Mouse (Mus musculus): ENCODE data around the gene Ltbp2. TPM values are rescaled to one million over a fixed set of nuclear protein-coding genes. Genes with fewer than 3 reads are reported as not detected.

Gene Ltbp2
- polyA plus RNA-seq, 1 experiment from 2014 or later, result 1.4 TPM

- TF ChIP-seq EP300 (optimal IDR thresholded peaks at IDR 0.05) (no peak), CTCF (IDR thresholded peaks at IDR 0.05; ENCODE audit: low read depth) (no peak)
- no peak overlapping the region for H3K27ac ChIP-seq (replicated peaks)
- H3K4me1 ChIP-seq (replicated peaks; ENCODE audit: control insufficient read depth, insufficient read depth), result peaks cover 3% of the 10 kb centered on the region
- H3K4me2 ChIP-seq (replicated peaks; ENCODE audit: low read depth), result no peak overlapping the region
- no peaks in the 10 kb centered on the region for H3K36me3 ChIP-seq (ENCODE audit: control insufficient read depth, insufficient read depth, low read length)
- 0 out of 2 replicates have a peak, but pooled peaks have one; percentile 7 for ATAC-seq (ENCODE audit: low FRiP score, low TSS enrichment)
- WGBS, result 49% methylated on average over 11 of the region's 11 CpGs
- H3K9me3 ChIP-seq (ENCODE audit: control insufficient read depth, low read length), result no peaks in the 10 kb centered on the region
- no peak overlapping the region for H3K4me3 ChIP-seq (ENCODE audit: low read depth, low read length)
- H3K9ac ChIP-seq (ENCODE audit: low read length), result no peak overlapping the region
- no peaks in the 10 kb centered on the region for H3K27me3 ChIP-seq (ENCODE audit: control insufficient read depth, insufficient read depth, low read length)
- no peak for DNase-seq (ENCODE audit: low spot score)
These were observed 24.8 kb downstream of the Ltbp2 start for GRCm38 (mm10) chr12:84851403-84852040.

DNA sequence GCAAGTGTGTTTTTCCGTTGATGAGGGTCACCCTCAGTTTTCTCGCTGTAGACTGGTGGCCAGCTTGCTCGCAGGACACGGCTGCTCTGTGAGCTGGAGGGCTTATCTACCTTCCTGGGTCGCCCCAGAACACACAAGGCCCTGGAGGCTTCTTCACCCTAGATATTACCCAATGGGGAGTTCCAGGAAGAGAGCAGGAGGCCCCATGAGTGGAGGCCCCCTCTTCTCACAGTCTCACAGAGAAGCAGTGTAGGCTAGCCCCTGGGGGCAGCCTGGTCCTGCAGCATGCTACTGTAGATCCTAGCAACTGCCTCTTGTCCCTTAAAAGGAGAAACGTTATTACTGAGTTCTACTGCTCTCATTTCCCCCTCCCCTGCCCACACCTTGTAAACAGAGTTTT lies 28.4 kb downstream of the Ltbp2 start:
- ATAC-seq (ENCODE audit: low FRiP score, low TSS enrichment), result no peak; the same call in 1 of the 2 replicates
- no peaks in the 10 kb centered on the region for H3K36me3 ChIP-seq (ENCODE audit: control insufficient read depth, insufficient read depth, low read length)
- peaks cover 7% of the 10 kb centered on the region for H3K4me1 ChIP-seq (replicated peaks; ENCODE audit: control insufficient read depth, insufficient read depth)
- no peak overlapping the region for H3K4me3 ChIP-seq (ENCODE audit: low read depth, low read length)
- WGBS, result 39% methylated on average over 6 of the region's 6 CpGs
- no peaks in the 10 kb centered on the region for H3K9me3 ChIP-seq (ENCODE audit: control insufficient read depth, low read length)
- no peak overlapping the region for H3K27ac ChIP-seq (replicated peaks)
- H3K4me2 ChIP-seq (replicated peaks; ENCODE audit: low read depth), result no peak overlapping the region
- DNase-seq (ENCODE audit: low spot score), result no peak
- TF ChIP-seq CTCF (IDR thresholded peaks at IDR 0.05; ENCODE audit: low read depth) (no peak), EP300 (optimal IDR thresholded peaks at IDR 0.05) (no peak)
- no peaks in the 10 kb centered on the region for H3K27me3 ChIP-seq (ENCODE audit: control insufficient read depth, insufficient read depth, low read length)
- H3K9ac ChIP-seq (ENCODE audit: low read length), result no peak overlapping the region

- H3K36me3 ChIP-seq (ENCODE audit: control insufficient read depth, insufficient read depth, low read length), result no peaks in the 10 kb centered on the region
- ATAC-seq (ENCODE audit: low FRiP score, low TSS enrichment) (peak; percentile 44; the same call in 1 of the 2 replicates), DNase-seq (ENCODE audit: low spot score) (peak; percentile 40)
- TF ChIP-seq CTCF (IDR thresholded peaks at IDR 0.05; ENCODE audit: low read depth) (no peak), EP300 (optimal IDR thresholded peaks at IDR 0.05) (no peak)
- no peaks in the 10 kb centered on the region for H3K27me3 ChIP-seq (ENCODE audit: control insufficient read depth, insufficient read depth, low read length)
- H3K4me1 ChIP-seq (replicated peaks; ENCODE audit: control insufficient read depth, insufficient read depth), result peaks cover 7% of the 10 kb centered on the region
- H3K9ac ChIP-seq (ENCODE audit: low read length), result no peak overlapping the region
- no peaks in the 10 kb centered on the region for H3K9me3 ChIP-seq (ENCODE audit: control insufficient read depth, low read length)
- H3K27ac ChIP-seq (replicated peaks), result no peak overlapping the region
- 12% methylated on average over 7 of the region's 7 CpGs for WGBS
- H3K4me3 ChIP-seq (ENCODE audit: low read depth, low read length), result no peak overlapping the region
- H3K4me2 ChIP-seq (replicated peaks; ENCODE audit: low read depth), result no peak overlapping the region
These were observed 28.9 kb downstream of the Ltbp2 start for GRCm38 (mm10) chr12:84847480-84847879.

- 37% methylated on average over 9 of the region's 9 CpGs for WGBS
- H3K9ac ChIP-seq (ENCODE audit: low read length), result no peak overlapping the region
- peaks cover 7% of the 10 kb centered on the region for H3K4me1 ChIP-seq (replicated peaks; ENCODE audit: control insufficient read depth, insufficient read depth)
- H3K27me3 ChIP-seq (ENCODE audit: control insufficient read depth, insufficient read depth, low read length), result no peaks in the 10 kb centered on the region
- no peak for ATAC-seq (ENCODE audit: low FRiP score, low TSS enrichment)
- H3K4me2 ChIP-seq (replicated peaks; ENCODE audit: low read depth), result no peak overlapping the region
- no peaks in the 10 kb centered on the region for H3K36me3 ChIP-seq (ENCODE audit: control insufficient read depth, insufficient read depth, low read length)
- no peaks in the 10 kb centered on the region for H3K9me3 ChIP-seq (ENCODE audit: control insufficient read depth, low read length)
- H3K4me3 ChIP-seq (ENCODE audit: low read depth, low read length), result no peak overlapping the region
- no peak overlapping the region for H3K27ac ChIP-seq (replicated peaks)
- peak; percentile 20 for DNase-seq (ENCODE audit: low spot score)
- TF ChIP-seq CTCF (IDR thresholded peaks at IDR 0.05; ENCODE audit: low read depth) (no peak), EP300 (optimal IDR thresholded peaks at IDR 0.05) (no peak)
These were observed 29.7 kb downstream of the Ltbp2 start for GRCm38 (mm10) chr12:84846594-84847014.

- no peak for DNase-seq (ENCODE audit: low spot score)
- Histone ChIP-seq H3K27me3 (ENCODE audit: control insufficient read depth, insufficient read depth, low read length) (no peaks in the 10 kb centered on the region), H3K9me3 (ENCODE audit: control insufficient read depth, low read length) (no peaks in the 10 kb centered on the region), H3K9ac (ENCODE audit: low read length) (no peak overlapping the region), H3K4me3 (ENCODE audit: low read depth, low read length) (no peak overlapping the region), H3K4me1 (replicated peaks; ENCODE audit: control insufficient read depth, insufficient read depth) (peaks cover 5% of the 10 kb centered on the region), H3K27ac (replicated peaks) (no peak overlapping the region), H3K4me2 (replicated peaks; ENCODE audit: low read depth) (no peak overlapping the region), H3K36me3 (ENCODE audit: control insufficient read depth, insufficient read depth, low read length) (no peaks in the 10 kb centered on the region)
- no peak for TF ChIP-seq EP300 (optimal IDR thresholded peaks at IDR 0.05)
- TF ChIP-seq CTCF (IDR thresholded peaks at IDR 0.05; ENCODE audit: low read depth), result no peak
- WGBS, result 65% methylated on average over 6 of the region's 6 CpGs
- ATAC-seq (ENCODE audit: low FRiP score, low TSS enrichment), result no peak
These were observed 33.6 kb downstream of the Ltbp2 start for GRCm38 (mm10) chr12:84842706-84843105.
